Mouse (Mus musculus) frontal cortex, adult (tissue): Measurements from ENCODE around the gene Calhm6.

Experiments used
- ATAC-seq: cut with Nextera tagmentation; 2 replicates; pipeline ENCODE4 v1.9.2; 2017; ENCODE audit warnings: mild to moderate bottlenecking, moderate library complexity, mixed read lengths; ENCODE audit not compliant: low TSS enrichment

The Calhm6 gene

GRCm38 (mm10) chr10:34110863-34111465 lies 16.8 kb downstream of the Calhm6 start:
- ATAC-seq: no peak

GRCm38 (mm10) chr10:34096418-34096883 lies 31.3 kb downstream of the Calhm6 start, which contains the start of gene Calhm5:
TSS of gene Calhm5 (minus strand) at chr10:34096519.
- peak; percentile 80 for ATAC-seq

- ATAC-seq: peak; percentile 68
Measured at GRCm38 (mm10) chr10:34095964-34096363, 31.8 kb downstream of the Calhm6 start.

GRCm38 (mm10) chr10:34095147-34095546 lies 32.6 kb downstream of the Calhm6 start:
- ATAC-seq: no peak

DNA sequence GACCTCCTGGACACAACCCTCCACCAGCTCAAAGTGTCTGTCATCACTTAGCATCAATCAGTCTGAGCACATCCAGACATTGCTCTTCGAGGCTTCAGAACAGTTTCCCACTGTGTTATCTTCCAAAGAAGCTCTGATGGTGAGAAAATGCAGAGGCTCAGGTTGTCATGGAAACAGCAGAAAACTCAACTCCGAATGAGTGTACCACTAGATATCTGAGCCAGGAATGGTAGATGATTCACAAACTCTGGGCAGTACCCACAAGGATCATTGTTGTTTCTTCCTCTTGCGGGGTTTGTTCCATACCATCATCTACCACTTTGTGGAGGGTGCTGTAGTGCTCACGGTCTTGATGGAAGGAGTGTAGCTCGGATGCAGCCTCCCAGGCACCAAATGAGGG lies 35.9 kb downstream of the Calhm6 start:
- peak; percentile 86 for ATAC-seq

GRCm38 (mm10) chr10:34090481-34090880 lies 37.3 kb downstream of the Calhm6 start:
- ATAC-seq: no peak

DNA sequence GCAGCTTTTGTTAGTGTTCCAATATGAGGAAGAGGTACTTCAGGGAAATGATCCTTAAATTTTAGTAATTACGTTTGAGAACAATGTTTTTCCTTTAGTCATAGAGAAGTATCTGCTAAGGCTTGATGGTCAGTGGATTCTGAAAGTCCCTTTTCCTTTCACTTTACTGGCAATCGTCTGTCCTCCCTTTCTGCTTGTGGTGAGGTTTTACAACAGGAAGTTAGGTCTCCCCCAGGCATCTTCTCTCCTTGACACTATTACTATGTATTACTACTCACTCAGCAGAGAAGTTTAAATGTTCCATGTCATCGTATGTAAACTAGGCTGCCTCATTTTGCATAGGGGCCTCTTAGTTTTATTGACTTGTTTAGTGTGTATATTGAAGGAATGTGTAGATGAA lies 38.3 kb downstream of the Calhm6 start:
- no peak for ATAC-seq

DNA sequence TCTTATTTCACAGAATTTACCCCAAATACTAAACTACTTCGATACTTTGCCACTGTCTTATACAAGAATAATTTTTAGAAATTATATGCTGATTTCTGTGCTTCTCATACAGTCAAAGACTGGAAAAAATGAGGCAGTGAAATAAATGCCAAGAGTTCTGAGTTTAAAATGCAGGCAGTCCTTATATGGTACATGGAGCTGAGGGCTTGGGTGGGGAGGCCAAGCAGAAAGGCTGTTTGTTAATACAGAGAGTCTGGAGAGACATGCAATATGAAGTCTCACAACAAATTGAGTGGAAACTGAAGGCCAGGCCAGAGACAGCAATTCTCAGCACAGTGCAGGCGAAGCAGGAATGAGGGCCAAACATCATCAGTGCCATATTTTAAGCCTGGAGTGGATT lies 39.3 kb downstream of the Calhm6 start:
- ATAC-seq: no peak

DNA sequence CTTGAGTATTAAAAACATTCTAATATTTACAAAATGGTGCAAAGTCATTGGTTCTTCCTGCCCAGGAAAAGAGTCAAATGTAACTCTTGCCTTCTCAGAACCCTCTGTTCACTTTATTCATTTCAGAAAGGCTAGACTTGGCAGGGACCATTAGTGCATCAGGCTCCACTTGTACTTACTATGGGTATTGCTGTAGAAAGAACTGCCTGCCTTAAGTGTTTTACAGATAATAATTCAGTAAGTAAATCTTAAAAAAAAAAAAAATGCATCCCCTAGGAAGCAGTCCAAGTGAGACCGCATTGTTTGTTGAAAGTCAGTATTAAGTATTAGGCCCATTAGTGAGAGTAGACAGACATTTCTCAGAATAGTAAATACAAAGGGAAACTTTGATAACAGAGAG lies 41.3 kb downstream of the Calhm6 start:
- no peak for ATAC-seq
